Mouse (Mus musculus): Measurements from ENCODE around the gene Ikbkg. TPM values are rescaled to one million over a fixed set of nuclear protein-coding genes. Genes with fewer than 3 reads are reported as not detected.
"Not testable (repeated sequence)": the region's sequence is repeated elsewhere in the genome, so short reads cannot be mapped to it uniquely, and the experiment has no call there.

The Ikbkg gene
- polyA plus RNA-seq (2015; fragmentation: Nextera tagmentation; extraction: Ambion mirVana): 14.1 and 15.8 TPM in 2 replicates

- ATAC-seq (ENCODE audit: low FRiP score): peak; percentile 100
- H3K4me1 ChIP-seq: peaks cover 8% of the 10 kb centered on the region; the same call in 1 of the 2 replicates
- 20% methylated on average over 29 of the region's 30 CpGs for WGBS
Measured at GRCm38 (mm10) chrX:74392535-74393443, at the start of gene Ikbkg, which contains the start of gene Fam3a. TSS of gene Ikbkg (plus strand) at chrX:74393290. TSS of gene Fam3a (minus strand) at chrX:74393272.

GRCm38 (mm10) chrX:74352645-74353466 is 40.2 kb upstream of the Ikbkg start:
- peak overlapping the region; percentile 37 for H3K9ac ChIP-seq (replicated peaks)
- H3K36me3 ChIP-seq: no peaks in the 10 kb centered on the region
- peak; percentile 82 for ATAC-seq (ENCODE audit: low FRiP score)
- H3K4me3 ChIP-seq (replicated peaks): peak overlapping the region; percentile 44
- no peaks in the 10 kb centered on the region for H3K27me3 ChIP-seq (replicated peaks)
- peak overlapping the region; percentile 54 for H3K4me2 ChIP-seq
- H3K27ac ChIP-seq (replicated peaks): peak overlapping the region; percentile 63
- H3K4me1 ChIP-seq: peaks cover 5% of the 10 kb centered on the region; the same call in 1 of the 2 replicates
- no peaks in the 10 kb centered on the region for H3K9me3 ChIP-seq (replicated peaks)
- WGBS: 17% methylated on average over 13 of the region's 13 CpGs

More at GRCm38 (mm10) chrX:74392535-74393443, at the start of gene Ikbkg, which contains the start of gene Fam3a:
- Histone ChIP-seq H3K4me2 (peak within 1 kb of the TSS; percentile 60), H3K9ac (replicated peaks) (peak within 1 kb of the TSS; percentile 67), H3K27me3 (replicated peaks) (no peaks in the 10 kb centered on the region), H3K27ac (replicated peaks) (peak within 1 kb of the TSS; percentile 84), H3K4me3 (replicated peaks) (peak within 1 kb of the TSS; percentile 55), H3K9me3 (replicated peaks) (no peaks in the 10 kb centered on the region), H3K36me3 (no peaks in the 10 kb centered on the region)

GRCm38 (mm10) chrX:74353467-74353770 is 39.7 kb upstream of the Ikbkg start, which contains the start of gene Lage3:
TSS of gene Lage3 (minus strand) at chrX:74353618.
- peak within 1 kb of the TSS; percentile 54 for H3K4me2 ChIP-seq
- no peaks in the 10 kb centered on the region for H3K27me3 ChIP-seq (replicated peaks)
- peak within 1 kb of the TSS; percentile 63 for H3K27ac ChIP-seq (replicated peaks)
- H3K9ac ChIP-seq (replicated peaks): peak within 1 kb of the TSS; percentile 37
- peak; percentile 92 for ATAC-seq (ENCODE audit: low FRiP score)
- no peaks in the 10 kb centered on the region for H3K9me3 ChIP-seq (replicated peaks)
- H3K4me1 ChIP-seq: peaks cover 5% of the 10 kb centered on the region; the same call in 1 of the 2 replicates
- 26% methylated on average over 16 of the region's 22 CpGs for WGBS
- H3K36me3 ChIP-seq: no peaks in the 10 kb centered on the region
- peak within 1 kb of the TSS; percentile 44 for H3K4me3 ChIP-seq (replicated peaks)

- H3K4me2 ChIP-seq; H3K27me3 ChIP-seq (replicated peaks); H3K9ac ChIP-seq (replicated peaks); H3K27ac ChIP-seq (replicated peaks); H3K4me1 ChIP-seq; ATAC-seq (ENCODE audit: low FRiP score); H3K4me3 ChIP-seq (replicated peaks); H3K9me3 ChIP-seq (replicated peaks); H3K36me3 ChIP-seq: not testable (repeated sequence)
- WGBS: 92% methylated on average over 3 of the region's 3 CpGs
Measured at GRCm38 (mm10) chrX:74357069-74357468, 36.0 kb upstream of the Ikbkg start.

GRCm38 (mm10) chrX:74359171-74359570 is 33.9 kb upstream of the Ikbkg start:
- no peak overlapping the region for H3K4me2 ChIP-seq
- H3K9ac ChIP-seq (replicated peaks): no peak overlapping the region
- no peaks in the 10 kb centered on the region for H3K36me3 ChIP-seq
- no peaks in the 10 kb centered on the region for H3K9me3 ChIP-seq (replicated peaks)
- no peaks in the 10 kb centered on the region for H3K4me1 ChIP-seq
- no peak overlapping the region for H3K27ac ChIP-seq (replicated peaks)
- no peak overlapping the region for H3K4me3 ChIP-seq (replicated peaks)
- no peaks in the 10 kb centered on the region for H3K27me3 ChIP-seq (replicated peaks)
- ATAC-seq (ENCODE audit: low FRiP score): no peak
- 52% methylated on average over 11 of the region's 11 CpGs for WGBS

GRCm38 (mm10) chrX:74367512-74367911 is 25.6 kb upstream of the Ikbkg start:
- peak overlapping the region; percentile 80 for H3K9ac ChIP-seq (replicated peaks)
- H3K4me3 ChIP-seq (replicated peaks): peak overlapping the region; percentile 56
- WGBS: 71% methylated on average over 10 of the region's 10 CpGs
- ATAC-seq (ENCODE audit: low FRiP score): no peak
- H3K4me2 ChIP-seq: peak overlapping the region; percentile 63
- no peaks in the 10 kb centered on the region for H3K36me3 ChIP-seq
- H3K27me3 ChIP-seq (replicated peaks): no peaks in the 10 kb centered on the region
- H3K4me1 ChIP-seq: peaks cover 18% of the 10 kb centered on the region
- H3K9me3 ChIP-seq (replicated peaks): no peaks in the 10 kb centered on the region
- peak overlapping the region; percentile 79; the same call in 1 of the 2 replicates for H3K27ac ChIP-seq (replicated peaks)

- WGBS: 20% methylated on average over 38 of the region's 49 CpGs
- H3K4me2 ChIP-seq: peak overlapping the region; percentile 63
- peaks cover 19% of the 10 kb centered on the region for H3K4me1 ChIP-seq
- H3K4me3 ChIP-seq (replicated peaks): peak overlapping the region; percentile 56
- H3K9ac ChIP-seq (replicated peaks): peak overlapping the region; percentile 80
- ATAC-seq (ENCODE audit: low FRiP score): peak; percentile 86
- no peaks in the 10 kb centered on the region for H3K9me3 ChIP-seq (replicated peaks)
- no peaks in the 10 kb centered on the region for H3K27me3 ChIP-seq (replicated peaks)
- H3K27ac ChIP-seq (replicated peaks): peak overlapping the region; percentile 79
- no peaks in the 10 kb centered on the region for H3K36me3 ChIP-seq
Measured at GRCm38 (mm10) chrX:74368209-74368909, 24.7 kb upstream of the Ikbkg start.

GRCm38 (mm10) chrX:74372888-74373549 is 20.1 kb upstream of the Ikbkg start, which contains the start of the genes Ubl4a and Slc10a3:
TSS of gene Ubl4a (minus strand) at chrX:74373218.
TSS of gene Slc10a3 (minus strand) at chrX:74373349.
- Histone ChIP-seq H3K27me3 (replicated peaks) (no peaks in the 10 kb centered on the region), H3K4me1 (peaks cover 9% of the 10 kb centered on the region), H3K27ac (replicated peaks) (0 out of 2 replicates have a peak within 1 kb of the TSS, but pooled peaks have one; percentile 23), H3K9ac (replicated peaks) (peak within 1 kb of the TSS; percentile 45), H3K4me2 (peak within 1 kb of the TSS; percentile 62), H3K9me3 (replicated peaks) (no peaks in the 10 kb centered on the region), H3K36me3 (no peaks in the 10 kb centered on the region), H3K4me3 (replicated peaks) (peak within 1 kb of the TSS; percentile 48)
- 31% methylated on average over 32 of the region's 32 CpGs for WGBS
- peak; percentile 91 for ATAC-seq (ENCODE audit: low FRiP score)

- no peaks in the 10 kb centered on the region for H3K9me3 ChIP-seq (replicated peaks)
- H3K36me3 ChIP-seq: peaks cover 6% of the 10 kb centered on the region; the same call in 1 of the 2 replicates
- H3K4me2 ChIP-seq: no peak overlapping the region
- H3K4me1 ChIP-seq: no peaks in the 10 kb centered on the region
- no peak overlapping the region for H3K9ac ChIP-seq (replicated peaks)
- H3K27me3 ChIP-seq (replicated peaks): no peaks in the 10 kb centered on the region
- WGBS: 87% methylated on average over 2 of the region's 2 CpGs
- ATAC-seq (ENCODE audit: low FRiP score): no peak
- no peak overlapping the region for H3K27ac ChIP-seq (replicated peaks)
- no peak overlapping the region for H3K4me3 ChIP-seq (replicated peaks)
Measured at GRCm38 (mm10) chrX:74384451-74384850, 8.6 kb upstream of the Ikbkg start.

GRCm38 (mm10) chrX:74388153-74388552 is 4.9 kb upstream of the Ikbkg start:
- no peak overlapping the region for H3K4me2 ChIP-seq
- no peaks in the 10 kb centered on the region for H3K27me3 ChIP-seq (replicated peaks)
- no peak overlapping the region for H3K9ac ChIP-seq (replicated peaks)
- peaks cover 2% of the 10 kb centered on the region; the same call in 1 of the 2 replicates for H3K4me1 ChIP-seq
- no peak for ATAC-seq (ENCODE audit: low FRiP score)
- no peaks in the 10 kb centered on the region for H3K9me3 ChIP-seq (replicated peaks)
- H3K36me3 ChIP-seq: peaks cover 6% of the 10 kb centered on the region; the same call in 1 of the 2 replicates
- no peak overlapping the region for H3K27ac ChIP-seq (replicated peaks)
- H3K4me3 ChIP-seq (replicated peaks): no peak overlapping the region

Measured in neural tube, embryonic 15.5 days (tissue).